Mouse (Mus musculus): Measurements from ENCODE around the gene Crygs. TPM values are rescaled to one million over a fixed set of nuclear protein-coding genes. Genes with fewer than 3 reads are reported as not detected.
A peak's percentile ranks its signal among the peaks of the same experiment; 100 is the strongest.

Gene Crygs
- not detected in 2 replicates for total RNA-seq (2015; ENCODE audit: low replicate concordance)
- not detected in 2 replicates for total RNA-seq (2017; ENCODE audit: low replicate concordance)

- ATAC-seq (replicated peaks; ENCODE audit: low FRiP score, poor library complexity, severe bottlenecking), result no peak
Observed at GRCm38 (mm10) chr16:22811477-22811876, at the start of gene Crygs. Crygs (minus strand) TSS chr16:22811577.

GRCm38 (mm10) chr16:22857431-22858113, 46.2 kb upstream of the Crygs start, which contains the start of the genes Tbccd1 and Dnajb11:
Tbccd1 (minus strand) TSS chr16:22857669.
Dnajb11 (plus strand) TSS chr16:22857845.
- peak; percentile 92 for ATAC-seq (replicated peaks; ENCODE audit: low FRiP score, poor library complexity, severe bottlenecking)

- ATAC-seq (replicated peaks; ENCODE audit: low FRiP score, poor library complexity, severe bottlenecking), result peak; percentile 34
Observed at GRCm38 (mm10) chr16:22856773-22857172, 45.4 kb upstream of the Crygs start.

GRCm38 (mm10) chr16:22852709-22853108, 41.3 kb upstream of the Crygs start:
- ATAC-seq (replicated peaks; ENCODE audit: low FRiP score, poor library complexity, severe bottlenecking), result no peak

GRCm38 (mm10) chr16:22848331-22848730, 37.0 kb upstream of the Crygs start:
- no peak for ATAC-seq (replicated peaks; ENCODE audit: low FRiP score, poor library complexity, severe bottlenecking)

GRCm38 (mm10) chr16:22847686-22848085, 36.3 kb upstream of the Crygs start:
- no peak for ATAC-seq (replicated peaks; ENCODE audit: low FRiP score, poor library complexity, severe bottlenecking)

GRCm38 (mm10) chr16:22845481-22845880, 34.1 kb upstream of the Crygs start:
- ATAC-seq (replicated peaks; ENCODE audit: low FRiP score, poor library complexity, severe bottlenecking), result no peak

- peak; percentile 29; the same call in 1 of the 2 replicates for ATAC-seq (replicated peaks; ENCODE audit: low FRiP score, poor library complexity, severe bottlenecking)
Observed at GRCm38 (mm10) chr16:22844834-22845233, 33.5 kb upstream of the Crygs start.

GRCm38 (mm10) chr16:22844061-22844801, 32.9 kb upstream of the Crygs start:
- ATAC-seq (replicated peaks; ENCODE audit: low FRiP score, poor library complexity, severe bottlenecking), result peak; percentile 93

GRCm38 (mm10) chr16:22842871-22843270, 31.5 kb upstream of the Crygs start:
- ATAC-seq (replicated peaks; ENCODE audit: low FRiP score, poor library complexity, severe bottlenecking), result no peak

- no peak for ATAC-seq (replicated peaks; ENCODE audit: low FRiP score, poor library complexity, severe bottlenecking)
Observed at GRCm38 (mm10) chr16:22839146-22839857, 27.9 kb upstream of the Crygs start.

- ATAC-seq (replicated peaks; ENCODE audit: low FRiP score, poor library complexity, severe bottlenecking), result no peak
Observed at GRCm38 (mm10) chr16:22832932-22833525, 21.7 kb upstream of the Crygs start.

GRCm38 (mm10) chr16:22820731-22821130, 9.4 kb upstream of the Crygs start:
- ATAC-seq (replicated peaks; ENCODE audit: low FRiP score, poor library complexity, severe bottlenecking), result no peak

GRCm38 (mm10) chr16:22807468-22808070, 3.8 kb downstream of the Crygs start:
- peak; percentile 67; the same call in 1 of the 2 replicates for ATAC-seq (replicated peaks; ENCODE audit: low FRiP score, poor library complexity, severe bottlenecking)

- ATAC-seq (replicated peaks; ENCODE audit: low FRiP score, poor library complexity, severe bottlenecking), result no peak
Observed at GRCm38 (mm10) chr16:22802786-22803185, 8.6 kb downstream of the Crygs start.

GRCm38 (mm10) chr16:22800849-22801109, 10.6 kb downstream of the Crygs start:
- ATAC-seq (replicated peaks; ENCODE audit: low FRiP score, poor library complexity, severe bottlenecking), result no peak

- no peak for ATAC-seq (replicated peaks; ENCODE audit: low FRiP score, poor library complexity, severe bottlenecking)
Observed at GRCm38 (mm10) chr16:22800026-22800848, 11.1 kb downstream of the Crygs start.

- no peak for ATAC-seq (replicated peaks; ENCODE audit: low FRiP score, poor library complexity, severe bottlenecking)
Observed at GRCm38 (mm10) chr16:22798520-22798919, 12.9 kb downstream of the Crygs start.

GRCm38 (mm10) chr16:22797521-22797920, 13.9 kb downstream of the Crygs start:
- ATAC-seq (replicated peaks; ENCODE audit: low FRiP score, poor library complexity, severe bottlenecking), result no peak

Measured in erythroblast, adult 5-6 weeks (primary cell).